Mouse (Mus musculus): ENCODE data around the gene Pilrb1.
"Not testable (repeated sequence)": the region's sequence is repeated elsewhere in the genome, so short reads cannot be mapped to it uniquely, and the experiment has no call there.

Gene Pilrb1

DNA sequence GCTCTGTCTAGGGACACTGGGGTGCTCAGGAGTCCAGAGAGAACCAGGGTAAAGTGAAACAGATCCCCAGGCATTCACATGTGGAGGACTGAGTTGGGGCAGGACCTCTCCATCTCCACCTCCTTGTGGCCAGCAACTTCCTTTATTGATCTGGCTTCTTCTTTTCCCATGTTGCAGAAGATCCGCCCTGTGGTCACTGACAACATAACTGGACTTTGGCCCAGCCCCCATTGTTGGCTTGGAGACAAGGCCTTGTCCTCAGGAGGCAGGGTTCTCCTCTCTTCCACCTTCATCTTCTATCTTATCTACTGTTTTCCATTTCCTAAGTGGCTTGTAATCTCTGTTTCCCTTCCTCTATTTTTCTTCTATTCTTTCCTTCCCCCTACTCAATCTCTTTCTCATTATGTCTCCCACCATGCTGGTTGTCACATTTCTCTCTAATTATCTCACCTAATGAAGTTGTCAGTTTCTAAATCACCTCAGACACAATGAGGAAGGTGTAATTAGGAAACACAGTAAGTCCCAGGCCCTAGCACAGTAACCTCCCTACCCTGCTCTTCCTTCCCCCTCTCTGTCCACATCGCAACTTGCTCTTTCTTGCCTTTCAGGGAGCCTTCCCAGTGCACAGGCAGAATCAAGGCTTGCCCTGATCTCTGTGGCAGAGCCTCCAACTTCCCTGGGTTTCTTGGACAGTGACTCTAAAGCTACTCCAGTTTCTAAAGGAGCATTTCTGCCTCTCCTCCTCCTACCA lies at the start of gene Pilrb1:
Gene Pilrb1 (minus strand): TSS at position 147 of the 751 bp plus-strand sequence.
- DNase-seq (ENCODE audit: low spot score) = not testable (repeated sequence)

DNA sequence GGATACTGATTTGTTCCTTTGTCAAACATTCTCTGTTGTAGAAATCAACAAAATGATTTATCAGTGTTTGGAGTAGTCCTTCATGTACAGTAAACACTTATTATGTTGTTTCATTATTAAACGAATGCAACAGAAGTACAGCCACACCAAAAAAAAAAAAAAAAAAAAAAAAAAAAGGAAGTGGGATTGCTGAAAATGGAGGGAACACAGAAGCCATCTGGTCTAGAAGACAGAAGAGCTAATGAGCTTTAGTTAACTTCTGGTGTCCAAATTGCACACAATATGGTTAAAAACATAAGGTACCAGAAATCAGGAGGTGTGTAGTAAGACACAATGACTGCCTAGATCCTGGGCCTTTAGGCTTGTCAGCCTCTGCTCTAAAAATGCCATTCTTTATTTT lies 39.9 kb upstream of the Pilrb1 start:
- DNase-seq (ENCODE audit: low spot score) = no peak

DNA sequence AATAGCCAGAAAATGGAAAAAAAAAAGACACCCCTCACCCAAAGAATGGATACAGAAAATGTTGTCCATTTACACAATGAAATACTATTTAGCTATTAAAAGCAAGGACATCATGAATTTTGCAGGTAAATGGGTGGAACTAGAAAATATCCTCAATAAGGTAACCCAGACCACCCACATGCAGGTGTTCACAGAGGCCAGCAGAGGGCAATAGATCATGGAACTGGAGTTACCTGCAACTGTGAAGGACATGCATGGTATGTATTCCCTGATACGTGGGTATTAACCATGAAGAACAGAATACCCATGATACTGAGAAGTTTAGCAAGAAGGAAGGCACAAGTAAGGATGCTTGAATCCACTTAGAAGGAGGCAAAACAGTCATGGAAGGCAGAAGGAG lies 35.0 kb upstream of the Pilrb1 start:
- no peak for DNase-seq (ENCODE audit: low spot score)

DNA sequence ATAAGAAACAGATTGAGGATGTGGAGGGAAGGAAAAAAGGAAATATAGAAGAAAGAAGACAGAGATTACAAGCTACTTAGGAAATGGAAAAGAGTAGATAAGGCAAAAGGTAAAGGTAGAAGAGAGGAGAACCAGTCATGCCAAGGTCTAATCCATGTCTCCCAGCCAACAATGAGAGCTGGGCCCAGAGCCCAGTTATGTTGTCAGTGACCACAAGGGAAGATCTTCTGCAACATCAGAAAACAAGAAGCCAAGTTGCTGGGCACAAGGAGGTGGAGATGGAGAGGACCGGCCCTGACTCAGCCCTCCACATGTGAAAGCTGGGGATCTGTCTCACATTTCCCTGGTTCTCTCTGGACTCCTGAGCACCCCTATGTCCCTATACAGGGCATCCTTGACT lies 29.8 kb upstream of the Pilrb1 start:
- DNase-seq (ENCODE audit: low spot score) = no peak

DNA sequence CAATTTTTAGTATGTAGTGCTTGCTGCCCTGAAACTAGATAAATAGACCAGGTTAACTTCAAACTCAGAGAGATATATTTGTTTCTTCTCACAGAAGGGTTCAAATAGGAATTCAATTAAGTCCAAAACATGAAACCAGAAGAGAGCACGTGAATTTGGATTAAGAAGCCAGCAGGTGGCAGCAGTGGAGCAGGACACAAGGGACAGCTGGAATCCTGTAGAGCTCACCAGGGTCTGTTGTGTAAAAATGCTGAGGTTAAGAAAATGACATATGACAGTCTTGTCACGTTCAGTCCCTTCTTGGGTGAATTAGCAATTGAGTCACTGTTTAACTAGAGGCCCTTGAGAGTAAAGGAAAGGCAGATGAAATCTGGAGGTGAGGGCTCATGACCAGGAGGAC lies 28.0 kb upstream of the Pilrb1 start:
- DNase-seq (ENCODE audit: low spot score) = peak; percentile 25

DNA sequence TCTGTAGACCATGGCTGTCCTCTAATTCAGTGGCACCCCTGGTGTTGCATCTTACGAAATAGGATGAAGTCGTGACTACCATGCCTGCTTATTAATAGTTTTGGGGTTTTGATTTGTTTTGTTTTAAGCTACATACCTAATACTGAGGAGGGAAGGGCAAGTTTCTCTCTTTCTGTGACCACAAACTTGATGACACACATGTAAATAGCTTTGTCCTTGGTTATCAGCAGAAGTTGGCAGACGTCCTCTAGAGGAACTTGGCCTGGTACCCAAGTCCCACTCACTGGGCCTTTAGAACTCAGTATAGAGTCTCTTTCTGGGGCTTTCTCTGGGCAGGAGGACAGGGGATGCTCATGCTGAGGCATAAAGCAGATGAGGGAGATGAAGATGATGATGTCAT lies 25.4 kb upstream of the Pilrb1 start:
- DNase-seq (ENCODE audit: low spot score) = no peak

DNA sequence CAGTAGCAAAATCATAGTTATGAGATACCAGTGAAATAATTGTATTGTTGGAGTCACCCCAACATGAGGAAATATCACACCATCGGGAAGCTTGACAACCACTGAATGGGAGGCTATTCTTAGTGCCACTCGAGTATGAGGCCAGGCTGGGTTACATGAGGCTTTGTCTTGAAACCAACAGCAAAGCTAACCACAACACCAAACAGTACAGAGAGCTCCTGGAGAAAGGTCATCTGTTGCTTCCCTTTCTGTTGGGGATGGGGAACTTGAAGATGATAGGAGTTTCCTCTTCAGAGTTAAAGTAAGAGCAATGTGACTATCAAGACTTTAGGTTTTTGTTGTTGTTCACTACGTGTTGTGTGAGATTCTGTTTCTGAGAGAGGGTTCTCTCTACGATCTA lies 25.0 kb upstream of the Pilrb1 start:
- DNase-seq (ENCODE audit: low spot score) = no peak

DNA sequence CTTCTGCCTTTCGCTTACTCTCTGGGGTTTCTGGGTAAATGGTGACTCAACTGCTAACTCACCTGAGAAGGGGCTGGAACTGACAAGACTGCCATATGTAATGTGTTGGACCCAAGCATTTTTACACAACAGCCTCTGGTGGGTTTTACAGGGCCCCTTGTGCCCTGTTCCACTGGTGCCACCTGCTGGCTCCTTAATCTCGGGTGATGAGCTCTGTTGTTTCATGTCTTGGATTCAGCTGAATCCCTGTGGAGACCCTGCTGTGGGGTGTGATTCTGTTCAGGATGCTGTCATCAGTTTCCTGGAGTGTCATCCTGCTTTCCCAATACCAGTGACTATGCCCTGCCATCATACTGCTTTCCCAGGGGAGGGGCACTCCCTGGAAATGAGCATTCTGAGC lies 20.0 kb upstream of the Pilrb1 start:
- DNase-seq (ENCODE audit: low spot score) = no peak

DNA sequence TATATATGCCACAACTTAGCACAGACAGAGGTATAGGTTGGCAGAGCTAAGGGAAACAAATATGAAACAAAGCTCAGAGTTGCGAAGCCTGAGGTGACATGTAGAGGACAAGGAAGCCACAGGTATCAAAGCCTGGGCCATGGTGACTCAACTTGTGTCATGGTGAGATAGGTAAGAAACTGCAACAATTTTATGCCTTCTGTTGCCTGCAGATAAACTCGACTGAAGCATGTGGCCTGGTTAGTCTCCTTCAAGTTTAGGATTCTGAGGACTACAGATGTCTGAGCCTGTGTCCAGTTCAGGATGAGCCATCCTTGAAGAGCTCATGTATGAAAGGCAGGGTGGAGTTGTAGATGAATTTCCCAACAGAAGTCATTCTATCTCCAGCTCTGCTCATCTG lies 17.1 kb upstream of the Pilrb1 start:
- DNase-seq (ENCODE audit: low spot score) = no peak

DNA sequence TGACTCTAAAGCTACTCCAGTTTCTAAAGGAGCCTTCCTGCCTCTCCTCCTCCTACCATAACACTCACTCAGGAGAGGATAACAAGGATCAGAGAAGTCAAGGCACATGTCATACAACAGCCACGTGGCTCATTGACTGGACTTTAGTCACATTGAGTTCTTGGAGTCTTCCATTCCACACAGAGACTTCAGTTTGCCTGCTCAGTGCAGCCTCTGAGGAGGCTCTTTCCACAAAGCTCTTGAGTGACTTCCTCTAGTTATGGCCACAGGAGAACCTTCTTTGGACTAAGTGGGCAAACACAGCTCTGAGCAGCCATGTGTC lies 14.4 kb upstream of the Pilrb1 start:
- not testable (repeated sequence) for DNase-seq (ENCODE audit: low spot score)

DNA sequence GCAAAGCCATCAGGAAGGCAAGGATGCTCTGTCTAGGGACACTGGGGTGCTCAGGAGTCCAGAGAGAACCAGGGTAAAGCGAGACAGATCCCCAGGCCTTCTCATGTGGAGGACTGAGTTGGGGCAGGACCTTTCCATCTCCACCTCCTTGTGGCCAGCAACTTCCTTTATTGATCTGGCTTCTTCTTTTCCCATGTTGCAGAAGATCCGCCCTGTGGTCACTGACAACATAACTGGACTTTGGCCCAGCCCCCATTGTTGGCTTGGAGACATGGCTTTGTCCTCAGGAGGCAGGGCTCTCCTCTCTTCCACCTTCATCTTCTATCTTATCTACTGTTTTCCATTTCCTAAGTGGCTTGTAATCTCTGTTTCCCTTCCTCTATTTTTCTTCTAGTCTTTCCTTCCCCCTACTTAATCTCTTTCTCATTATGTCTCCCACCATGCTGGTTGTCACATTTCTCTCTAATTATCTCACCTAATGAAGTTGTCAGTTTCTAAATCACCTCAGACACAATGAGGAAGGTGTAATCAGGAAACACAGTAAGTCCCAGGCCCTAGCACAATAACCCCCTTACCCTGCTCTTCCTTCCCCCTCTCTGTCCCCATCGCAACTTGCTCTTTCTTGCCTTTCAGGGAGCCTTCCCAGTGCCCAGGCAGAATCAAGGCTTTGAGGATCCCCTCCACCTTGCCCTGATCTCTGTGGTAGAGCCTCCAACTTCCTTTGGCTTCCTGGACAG lies 13.9 kb upstream of the Pilrb1 start, which contains the start of gene Pilrb2:
Gene Pilrb2 (minus strand): TSS at position 172 of the 737 bp plus-strand sequence.
- not testable (repeated sequence) for DNase-seq (ENCODE audit: low spot score)

DNA sequence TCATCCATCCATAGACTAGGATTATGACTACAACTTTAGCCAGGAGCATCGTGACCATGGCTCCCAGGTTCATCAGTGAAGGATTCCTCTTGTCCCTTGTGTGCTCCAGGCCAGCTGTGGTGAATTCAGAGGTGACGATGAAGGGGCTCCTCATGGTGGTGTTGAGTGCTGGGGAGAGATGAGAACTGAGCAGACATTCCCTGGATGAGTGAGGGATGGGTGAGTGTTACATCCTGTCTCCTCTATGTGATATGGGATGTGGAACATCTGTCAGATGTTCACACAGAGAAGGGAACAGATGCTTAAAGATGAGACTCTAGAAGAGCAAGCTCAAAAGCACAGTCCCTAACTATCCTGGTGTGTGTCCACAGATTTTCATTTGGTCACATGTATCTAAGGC lies 10.7 kb upstream of the Pilrb1 start:
- DNase-seq (ENCODE audit: low spot score) = not testable (repeated sequence)

DNA sequence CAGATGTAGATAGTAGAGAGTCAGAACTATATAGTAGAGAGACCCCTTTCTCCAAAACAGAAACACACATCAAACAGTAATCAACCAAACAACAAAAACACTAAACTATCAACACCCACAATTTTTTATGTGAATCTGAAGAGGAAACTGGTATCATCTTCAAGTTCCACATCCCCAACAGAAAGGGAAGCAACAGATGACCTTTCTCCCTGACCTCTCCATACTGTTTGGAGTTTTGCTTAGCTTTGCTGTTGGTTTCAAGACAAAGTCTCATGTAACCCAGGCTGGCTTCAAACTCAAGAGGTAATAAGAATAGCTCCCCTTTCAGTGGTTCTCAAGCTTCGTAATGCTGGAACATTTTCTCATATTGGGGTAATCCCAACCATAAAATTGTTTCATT lies 6.1 kb upstream of the Pilrb1 start:
- not testable (repeated sequence) for DNase-seq (ENCODE audit: low spot score)

DNA sequence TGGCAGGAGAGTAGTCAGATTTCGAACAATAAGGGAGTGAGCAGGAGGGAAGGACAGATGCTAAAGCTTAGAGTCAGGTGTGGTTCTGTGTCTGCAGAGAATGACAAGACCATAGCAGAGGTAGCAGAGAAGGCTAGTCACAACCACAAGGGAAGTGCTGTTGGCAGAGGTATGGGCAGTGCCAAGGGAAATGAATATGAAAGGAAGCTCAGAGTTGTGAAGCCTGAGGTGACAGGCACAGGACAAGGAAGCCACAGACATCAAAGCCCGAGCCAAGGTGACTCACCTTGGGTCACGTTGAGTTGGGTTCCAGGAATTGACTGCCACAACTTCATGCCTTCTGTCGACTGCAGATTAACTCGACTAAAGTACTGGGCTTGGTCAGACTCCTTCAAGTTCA lies 1.0 kb downstream of the Pilrb1 start:
- DNase-seq (ENCODE audit: low spot score) = not testable (repeated sequence)

DNA sequence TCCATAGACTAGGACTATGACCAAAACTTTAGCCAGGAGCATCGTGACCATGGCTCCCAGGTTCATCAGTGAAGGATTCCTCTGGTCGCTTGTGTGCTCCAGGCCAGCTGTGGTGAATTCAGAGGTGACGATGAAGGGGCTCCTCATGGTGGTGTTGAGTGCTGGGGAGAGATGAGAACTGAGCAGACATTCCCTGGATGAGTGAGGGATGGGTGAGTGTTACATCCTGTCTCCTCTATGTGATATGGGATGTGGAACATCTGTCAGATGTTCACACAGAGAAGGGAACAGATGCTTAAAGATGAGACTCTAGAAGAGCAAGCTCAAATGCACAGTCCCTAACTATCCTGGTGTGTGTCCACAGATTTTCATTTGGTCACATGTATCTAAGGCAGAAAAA lies 3.0 kb downstream of the Pilrb1 start:
- not testable (repeated sequence) for DNase-seq (ENCODE audit: low spot score)

DNA sequence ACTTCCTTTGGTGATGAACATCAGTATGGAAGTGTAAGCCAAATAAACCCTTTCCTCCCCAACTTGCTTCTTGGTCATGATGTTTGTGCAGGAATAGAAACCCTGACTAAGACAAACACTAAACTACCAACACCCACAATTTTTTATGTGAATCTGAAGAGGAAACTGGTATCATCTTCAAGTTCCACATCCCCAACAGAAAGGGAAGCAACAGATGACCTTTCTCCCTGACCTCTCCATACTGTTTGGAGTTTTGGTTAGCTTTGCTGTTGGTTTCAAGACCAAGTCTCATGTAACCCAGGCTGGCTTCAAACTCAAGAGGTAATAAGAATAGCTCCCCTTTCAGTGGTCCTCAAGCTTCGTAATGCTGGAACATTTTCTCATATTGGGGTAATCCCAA lies 7.6 kb downstream of the Pilrb1 start:
- DNase-seq (ENCODE audit: low spot score) = not testable (repeated sequence)

DNA sequence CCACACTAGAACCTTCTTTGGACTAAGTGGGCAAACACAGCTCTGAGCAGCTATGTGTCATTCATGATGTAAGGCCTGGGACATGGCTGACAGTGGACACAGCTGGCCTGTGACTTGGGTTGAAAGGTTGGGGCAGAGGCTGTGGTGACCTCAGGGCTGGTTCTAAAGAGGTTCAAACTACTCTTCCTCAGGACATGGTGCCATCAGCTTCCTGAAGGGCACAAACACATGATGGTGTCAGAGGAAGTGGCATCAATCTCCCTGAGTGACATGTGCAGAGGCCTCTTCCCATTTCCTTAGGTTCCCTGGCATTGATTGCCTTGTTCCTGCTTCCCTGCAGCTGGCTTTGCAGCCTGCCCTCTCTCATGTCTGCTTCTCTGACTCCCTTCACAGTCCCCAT lies 20.8 kb downstream of the Pilrb1 start:
- DNase-seq (ENCODE audit: low spot score) = not testable (repeated sequence)

DNA sequence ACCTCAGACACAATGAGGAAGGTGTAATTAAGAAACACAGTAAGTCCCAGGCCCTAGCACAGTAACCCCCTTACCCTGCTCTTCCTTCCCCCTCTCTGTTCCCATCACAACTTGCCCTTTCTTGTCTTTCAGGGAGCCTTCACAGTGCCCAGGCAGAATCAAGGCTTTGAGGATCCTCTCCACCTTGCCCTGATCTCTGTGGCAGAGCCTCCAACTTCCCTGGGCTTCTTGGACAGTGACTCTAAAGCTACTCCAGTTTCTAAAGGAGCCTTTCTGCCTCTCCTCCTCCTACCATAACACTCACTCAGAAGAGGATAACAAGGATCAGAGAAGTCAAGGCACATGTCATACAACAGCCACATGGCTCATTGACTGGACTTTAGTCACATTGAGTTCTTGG lies 21.3 kb downstream of the Pilrb1 start:
- DNase-seq (ENCODE audit: low spot score) = no peak

DNA sequence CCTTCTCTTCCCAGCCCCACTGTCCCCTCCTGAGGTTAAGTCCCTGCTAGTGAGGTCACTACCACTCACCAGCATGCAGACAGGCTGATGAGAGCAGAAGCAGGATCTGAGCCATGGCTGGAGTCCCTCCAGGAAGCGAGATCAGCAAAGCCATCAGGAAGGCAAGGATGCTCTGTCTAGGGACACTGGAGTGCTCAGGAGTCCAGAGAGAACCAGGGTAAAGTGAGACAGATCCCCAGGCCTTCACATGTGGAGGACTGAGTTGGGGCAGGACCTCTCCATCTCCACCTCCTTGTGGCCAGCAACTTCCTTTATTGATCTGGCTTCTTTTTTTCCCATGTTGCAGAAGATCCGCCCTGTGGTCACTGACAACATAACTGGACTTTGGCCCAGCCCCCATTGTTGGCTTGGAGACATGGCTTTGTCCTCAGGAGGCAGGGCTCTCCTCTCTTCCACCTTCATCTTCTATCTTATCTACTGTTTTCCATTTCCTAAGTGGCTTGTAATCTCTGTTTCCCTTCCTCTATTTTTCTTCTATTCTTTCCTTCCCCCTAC lies 21.9 kb downstream of the Pilrb1 start, which contains the start of gene Pilra:
Gene Pilra (minus strand): TSS at position 316 of the 555 bp plus-strand sequence.
- not testable (repeated sequence) for DNase-seq (ENCODE audit: low spot score)

DNA sequence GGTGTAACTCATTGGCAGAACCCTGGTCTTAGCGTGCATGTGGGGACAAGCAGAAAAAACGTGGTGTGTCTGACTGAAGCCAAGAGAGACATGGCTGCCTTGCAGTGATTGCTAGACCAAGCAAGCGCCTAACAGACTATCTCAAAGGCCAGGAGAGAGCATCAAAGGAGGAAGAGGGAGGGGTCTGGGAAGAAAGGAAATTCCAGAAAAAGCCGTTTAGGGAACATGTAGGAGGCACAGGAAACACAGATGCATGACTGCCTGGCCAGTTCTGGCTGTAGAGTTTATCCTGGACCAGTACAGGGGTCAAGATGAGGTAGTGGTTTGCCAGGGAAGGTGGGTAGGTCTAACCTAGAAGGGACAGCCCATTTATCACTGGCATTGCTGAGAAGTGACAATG lies 24.4 kb downstream of the Pilrb1 start:
- DNase-seq (ENCODE audit: low spot score) = no peak

DNA sequence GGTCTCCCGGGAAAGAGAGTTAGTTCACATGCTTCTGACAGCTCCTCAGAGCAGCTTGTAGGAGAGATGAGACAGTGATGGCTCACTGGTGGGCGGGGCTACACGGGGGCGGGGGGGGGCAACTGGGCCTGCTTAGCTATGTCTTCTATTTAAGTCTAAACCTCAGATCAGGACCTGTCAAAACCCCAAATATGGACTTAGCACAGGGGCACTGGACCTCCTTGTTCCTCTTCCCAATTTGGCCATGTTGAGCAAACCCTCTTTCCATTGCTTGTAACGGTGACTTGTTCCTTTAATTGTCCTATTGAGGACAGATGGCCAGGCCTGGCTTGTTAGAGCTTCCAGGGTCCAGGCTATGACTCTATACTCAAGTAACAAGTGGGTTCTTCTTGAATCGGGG lies 26.4 kb downstream of the Pilrb1 start:
- DNase-seq (ENCODE audit: low spot score) = no peak

DNA sequence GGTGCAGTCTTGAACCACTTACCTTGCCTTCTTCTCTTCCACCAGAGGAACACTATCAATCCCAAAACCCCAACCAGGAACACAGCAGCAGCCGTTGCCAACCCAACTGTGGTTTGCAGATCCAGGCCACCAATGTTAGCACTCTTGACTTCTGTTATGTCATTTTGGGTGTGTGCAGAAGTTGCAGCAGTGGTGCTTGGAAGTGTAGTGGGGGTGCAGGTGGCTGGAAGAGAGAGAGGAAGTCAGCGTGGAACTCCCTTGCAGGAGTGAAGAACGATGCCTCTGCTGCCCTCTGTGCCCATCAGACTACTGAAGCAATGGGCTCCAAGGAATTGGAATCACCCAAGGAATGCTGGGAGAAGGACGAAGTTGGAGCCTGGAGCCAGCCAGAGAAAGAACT lies 26.8 kb downstream of the Pilrb1 start:
- no peak for DNase-seq (ENCODE audit: low spot score)

DNA sequence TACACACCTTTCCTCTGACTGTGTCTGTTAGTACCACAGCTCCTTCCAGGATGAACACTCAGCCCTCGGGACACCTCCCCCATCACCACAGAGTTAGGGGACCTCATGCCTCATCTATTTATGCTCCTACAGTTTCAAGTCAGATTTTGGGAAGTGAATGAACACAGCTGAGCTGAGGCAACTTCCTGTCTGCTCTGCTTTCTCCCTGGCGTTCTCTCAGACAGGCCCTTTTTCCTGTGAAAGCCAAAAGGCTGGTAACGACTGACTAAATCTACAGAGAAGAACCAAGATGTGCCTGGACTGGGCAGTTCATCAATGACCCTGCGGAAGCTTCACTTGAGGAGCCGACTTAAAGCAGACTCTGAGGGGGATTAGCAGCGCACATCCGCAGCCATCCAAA lies 27.7 kb downstream of the Pilrb1 start:
- no peak for DNase-seq (ENCODE audit: low spot score)
